Mouse (Mus musculus): ENCODE results near the gene 5730480H06Rik. TPM values are rescaled to one million over a fixed set of nuclear protein-coding genes. Genes with fewer than 3 reads are reported as not detected.

The 5730480H06Rik gene
- polyA plus RNA-seq (2015; fragmentation: Nextera tagmentation; extraction: Ambion mirVana): 19.2 and 21.2 TPM in 2 replicates

DNA sequence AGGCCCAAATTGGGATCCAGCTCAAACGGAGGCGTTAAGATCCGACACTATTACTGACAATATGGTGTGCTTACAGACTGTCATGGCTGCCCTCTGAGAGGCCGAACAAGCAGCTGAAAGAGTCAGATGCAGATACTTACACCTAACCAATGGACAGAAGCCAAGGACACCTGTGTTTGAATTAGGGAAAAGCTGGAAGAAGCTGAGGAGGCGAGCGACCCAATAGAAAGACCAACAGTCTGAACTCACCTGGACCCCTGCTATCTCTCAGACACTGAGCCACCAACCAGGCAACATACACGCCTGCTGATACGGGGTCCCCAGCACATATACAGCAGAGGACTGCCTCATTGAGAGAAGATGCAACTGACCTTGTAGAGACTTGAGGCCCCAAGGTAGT, at the start of gene 5730480H06Rik:
TSS of gene 5730480H06Rik (plus strand) at position 301 of the 400 bp plus-strand sequence.
- Histone ChIP-seq H3K4me1 (replicated peaks) (no peaks in the 10 kb centered on the region), H3K4me3 (no peak within 1 kb of the TSS), H3K36me3 (no peaks in the 10 kb centered on the region), H3K9me3 (no peaks in the 10 kb centered on the region), H3K9ac (no peak within 1 kb of the TSS), H3K4me2 (no peak within 1 kb of the TSS), H3K27me3 (no peaks in the 10 kb centered on the region), H3K27ac (no peak within 1 kb of the TSS)
- WGBS: 95% methylated on average over 8 of the region's 8 CpGs
- ATAC-seq (ENCODE audit: low FRiP score): no peak

GRCm38 (mm10) chr5:48301186-48301585, 26.6 kb upstream of the 5730480H06Rik start:
- H3K27me3 ChIP-seq: no peaks in the 10 kb centered on the region
- H3K27ac ChIP-seq: no peak overlapping the region
- WGBS: 94% methylated on average over 3 of the region's 3 CpGs
- no peak overlapping the region for H3K4me3 ChIP-seq
- H3K4me2 ChIP-seq: no peak overlapping the region
- ATAC-seq (ENCODE audit: low FRiP score): no peak
- H3K36me3 ChIP-seq: peaks cover 33% of the 10 kb centered on the region
- no peak overlapping the region for H3K9ac ChIP-seq
- no peaks in the 10 kb centered on the region for H3K9me3 ChIP-seq
- no peaks in the 10 kb centered on the region for H3K4me1 ChIP-seq (replicated peaks)

DNA sequence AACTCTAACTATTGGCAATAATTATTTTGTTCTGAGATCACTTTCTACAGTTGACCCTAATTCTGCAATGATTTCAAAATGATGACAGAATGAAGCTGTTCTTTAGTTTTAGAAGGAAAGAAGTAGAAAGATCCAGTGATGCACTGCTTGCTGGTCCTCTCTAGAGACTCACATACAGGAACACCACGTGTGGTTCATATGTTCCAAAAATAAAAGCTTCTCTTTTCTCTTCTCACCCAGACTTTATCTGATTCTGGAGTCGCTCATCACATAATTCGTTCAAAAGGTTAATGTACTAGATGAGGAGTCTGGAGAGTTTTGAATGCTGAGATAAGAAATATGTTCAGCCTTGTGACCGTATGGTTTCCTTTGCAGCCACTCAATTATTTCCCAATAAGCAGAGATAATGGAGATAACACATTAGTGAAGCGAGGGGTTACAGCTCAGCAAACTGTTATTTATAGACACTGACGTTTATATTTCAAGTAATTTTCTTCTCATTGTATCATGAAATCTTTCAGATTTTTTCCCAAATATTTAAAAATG, 12.6 kb upstream of the 5730480H06Rik start:
- Histone ChIP-seq H3K4me2 (no peak overlapping the region), H3K4me3 (no peak overlapping the region), H3K9me3 (no peaks in the 10 kb centered on the region), H3K27ac (no peak overlapping the region), H3K4me1 (replicated peaks) (no peaks in the 10 kb centered on the region), H3K27me3 (no peaks in the 10 kb centered on the region), H3K9ac (no peak overlapping the region), H3K36me3 (no peaks in the 10 kb centered on the region)
- no peak for ATAC-seq (ENCODE audit: low FRiP score)
- 82% methylated on average over 6 of the region's 6 CpGs for WGBS

GRCm38 (mm10) chr5:48320597-48320996, 7.2 kb upstream of the 5730480H06Rik start:
- Histone ChIP-seq H3K9me3 (no peaks in the 10 kb centered on the region), H3K36me3 (no peaks in the 10 kb centered on the region), H3K4me2 (no peak overlapping the region), H3K9ac (no peak overlapping the region), H3K4me3 (no peak overlapping the region), H3K27me3 (no peaks in the 10 kb centered on the region), H3K27ac (no peak overlapping the region), H3K4me1 (replicated peaks) (no peaks in the 10 kb centered on the region)
- 49% methylated on average over 4 of the region's 4 CpGs for WGBS
- ATAC-seq (ENCODE audit: low FRiP score): no peak

- Histone ChIP-seq H3K9me3 (no peaks in the 10 kb centered on the region), H3K4me1 (replicated peaks) (no peaks in the 10 kb centered on the region), H3K27me3 (no peaks in the 10 kb centered on the region), H3K9ac (no peak overlapping the region), H3K4me2 (no peak overlapping the region), H3K4me3 (no peak overlapping the region), H3K36me3 (no peaks in the 10 kb centered on the region), H3K27ac (no peak overlapping the region)
- ATAC-seq (ENCODE audit: low FRiP score): no peak
These were observed 1.5 kb upstream of the 5730480H06Rik start for GRCm38 (mm10) chr5:48326221-48326620.

DNA sequence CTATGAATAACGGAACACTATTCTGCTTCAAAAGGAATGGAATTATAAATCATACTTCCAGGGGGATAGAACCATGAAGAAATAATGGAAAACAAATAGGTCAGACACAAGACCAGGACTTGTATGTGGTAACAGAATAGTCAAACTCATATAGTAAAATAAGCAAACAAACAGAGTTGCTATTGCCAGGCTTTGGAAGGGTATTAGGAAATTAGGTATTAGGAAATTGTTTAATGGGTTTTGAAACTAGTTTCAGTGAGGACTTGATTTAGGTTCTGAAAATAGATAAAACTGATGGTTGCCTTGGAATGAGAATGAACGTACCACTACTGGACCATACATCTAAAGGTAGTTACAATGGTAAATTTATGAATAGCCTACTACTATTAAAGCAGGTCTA, 2.0 kb downstream of the 5730480H06Rik start:
- Histone ChIP-seq H3K27ac (no peak overlapping the region), H3K9me3 (no peaks in the 10 kb centered on the region), H3K36me3 (no peaks in the 10 kb centered on the region), H3K4me1 (replicated peaks) (peaks cover 9% of the 10 kb centered on the region), H3K9ac (no peak overlapping the region), H3K27me3 (0 out of 2 replicates have a peak, but pooled peaks cover 4% of the 10 kb centered on the region), H3K4me2 (no peak overlapping the region), H3K4me3 (no peak overlapping the region)
- no peak for ATAC-seq (ENCODE audit: low FRiP score)
- WGBS: 96% methylated on average over 2 of the region's 2 CpGs

DNA sequence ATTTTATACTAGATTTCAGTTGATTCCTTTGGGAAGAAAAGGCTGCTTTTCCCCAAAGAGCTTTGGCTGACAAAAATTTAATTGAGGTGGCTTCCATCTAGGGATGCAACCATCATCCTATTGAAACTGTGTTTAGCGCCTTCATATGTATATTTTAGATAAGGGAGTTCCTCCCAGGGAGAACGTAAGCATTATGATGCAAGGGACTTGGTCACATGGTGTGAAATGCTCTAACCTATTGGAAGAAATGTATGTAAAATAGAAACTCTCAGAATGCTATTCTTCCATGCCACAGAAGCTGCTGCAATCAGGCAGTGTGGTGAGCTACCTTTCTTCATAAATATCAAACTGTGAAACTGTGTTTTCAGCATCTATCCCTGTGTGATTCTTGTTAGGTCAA, 3.1 kb downstream of the 5730480H06Rik start:
- Histone ChIP-seq H3K27ac (no peak overlapping the region), H3K4me1 (replicated peaks) (peaks cover 9% of the 10 kb centered on the region), H3K4me3 (no peak overlapping the region), H3K4me2 (no peak overlapping the region), H3K36me3 (no peaks in the 10 kb centered on the region), H3K9me3 (no peaks in the 10 kb centered on the region), H3K9ac (no peak overlapping the region), H3K27me3 (0 out of 2 replicates have a peak, but pooled peaks cover 4% of the 10 kb centered on the region)
- ATAC-seq (ENCODE audit: low FRiP score): no peak
- WGBS: 92% methylated on average over 2 of the region's 2 CpGs

DNA sequence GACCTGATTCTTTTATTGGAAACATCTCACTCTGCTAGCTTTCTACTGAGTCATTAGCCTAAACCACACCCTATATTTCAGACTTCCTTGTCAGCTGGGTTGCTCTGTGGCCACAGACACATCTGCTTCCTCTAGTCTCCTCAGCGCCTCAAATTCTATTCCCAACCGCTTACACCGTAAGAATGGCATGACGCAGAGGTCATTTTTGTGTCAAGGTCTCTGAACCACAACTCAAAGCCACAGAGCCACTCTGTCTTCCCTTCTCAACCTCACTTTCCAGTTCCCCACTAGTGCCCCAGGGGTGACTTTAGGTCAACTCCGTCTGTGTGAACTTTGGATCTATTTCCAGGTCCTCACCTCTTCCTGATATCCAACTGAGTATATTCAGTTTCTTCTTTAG, 3.7 kb downstream of the 5730480H06Rik start:
- Histone ChIP-seq H3K9ac (no peak overlapping the region), H3K4me2 (no peak overlapping the region), H3K4me3 (no peak overlapping the region), H3K36me3 (no peaks in the 10 kb centered on the region), H3K9me3 (no peaks in the 10 kb centered on the region), H3K4me1 (replicated peaks) (peaks cover 9% of the 10 kb centered on the region), H3K27me3 (0 out of 2 replicates have a peak, but pooled peaks cover 4% of the 10 kb centered on the region), H3K27ac (no peak overlapping the region)
- 77% methylated on average over 5 of the region's 5 CpGs for WGBS
- no peak for ATAC-seq (ENCODE audit: low FRiP score)

DNA sequence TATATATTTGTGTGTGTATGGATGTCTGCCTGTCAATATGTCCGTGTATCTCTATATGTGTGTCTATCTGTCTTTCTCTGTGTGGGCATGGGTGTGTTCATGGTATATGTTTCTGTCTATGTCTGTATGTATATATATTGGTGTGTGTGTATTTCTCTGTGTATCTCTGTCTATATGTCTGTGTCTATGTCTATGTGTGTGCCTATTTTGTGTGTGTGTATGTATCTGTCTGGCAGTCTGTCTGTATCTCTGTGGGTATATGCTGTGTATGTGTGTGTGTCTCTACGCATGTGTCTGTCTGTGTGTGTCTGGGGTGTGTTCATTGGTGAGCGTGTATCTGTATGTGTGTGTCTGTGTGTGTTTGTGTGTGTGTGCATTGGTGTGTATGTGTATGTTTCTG, 5.7 kb downstream of the 5730480H06Rik start:
- H3K27me3 ChIP-seq: 0 out of 2 replicates have a peak, but pooled peaks cover 4% of the 10 kb centered on the region
- H3K4me3 ChIP-seq: no peak overlapping the region
- 84% methylated on average over 3 of the region's 3 CpGs for WGBS
- H3K4me2 ChIP-seq: no peak overlapping the region
- H3K9ac ChIP-seq: no peak overlapping the region
- ATAC-seq (ENCODE audit: low FRiP score): no peak
- H3K4me1 ChIP-seq (replicated peaks): peaks cover 9% of the 10 kb centered on the region
- no peak overlapping the region for H3K27ac ChIP-seq
- H3K36me3 ChIP-seq: no peaks in the 10 kb centered on the region
- H3K9me3 ChIP-seq: no peaks in the 10 kb centered on the region

DNA sequence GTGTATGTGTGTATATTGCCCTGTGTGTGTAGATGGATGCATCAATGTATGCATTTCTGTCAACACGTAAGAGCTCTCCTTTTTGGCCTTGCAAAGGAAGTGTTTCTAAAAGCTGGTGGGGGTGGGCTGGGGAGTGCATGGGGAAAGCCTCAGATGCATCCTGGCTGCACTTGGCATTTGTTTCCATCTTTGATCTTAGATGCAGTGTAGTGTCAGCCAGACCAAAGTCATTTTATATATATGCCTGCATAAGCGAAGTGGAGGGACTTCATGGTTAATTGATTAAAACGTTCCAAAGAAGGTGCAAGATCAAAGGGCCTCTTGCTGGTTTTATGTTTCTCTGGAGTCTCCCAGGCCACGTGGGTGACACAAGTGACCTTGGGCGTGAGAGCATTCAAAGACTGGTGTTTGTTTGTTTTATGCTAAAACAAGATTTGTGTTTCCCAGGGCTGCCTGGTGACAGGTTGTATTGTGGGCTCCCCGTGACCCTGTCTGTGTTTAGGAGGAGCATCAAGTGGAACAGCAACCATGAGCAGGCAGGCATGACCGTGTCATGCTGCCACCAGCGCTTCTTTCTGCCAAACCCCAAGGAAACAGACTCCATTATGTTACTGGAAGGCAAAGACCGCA, 6.2 kb downstream of the 5730480H06Rik start:
- no peak overlapping the region for H3K4me2 ChIP-seq
- 12% methylated on average over 9 of the region's 9 CpGs for WGBS
- peaks cover 9% of the 10 kb centered on the region for H3K4me1 ChIP-seq (replicated peaks)
- no peak for ATAC-seq (ENCODE audit: low FRiP score)
- no peaks in the 10 kb centered on the region for H3K36me3 ChIP-seq
- H3K9ac ChIP-seq: no peak overlapping the region
- H3K27ac ChIP-seq: no peak overlapping the region
- 0 out of 2 replicates have a peak, but pooled peaks cover 4% of the 10 kb centered on the region for H3K27me3 ChIP-seq
- no peak overlapping the region for H3K4me3 ChIP-seq
- no peaks in the 10 kb centered on the region for H3K9me3 ChIP-seq

DNA sequence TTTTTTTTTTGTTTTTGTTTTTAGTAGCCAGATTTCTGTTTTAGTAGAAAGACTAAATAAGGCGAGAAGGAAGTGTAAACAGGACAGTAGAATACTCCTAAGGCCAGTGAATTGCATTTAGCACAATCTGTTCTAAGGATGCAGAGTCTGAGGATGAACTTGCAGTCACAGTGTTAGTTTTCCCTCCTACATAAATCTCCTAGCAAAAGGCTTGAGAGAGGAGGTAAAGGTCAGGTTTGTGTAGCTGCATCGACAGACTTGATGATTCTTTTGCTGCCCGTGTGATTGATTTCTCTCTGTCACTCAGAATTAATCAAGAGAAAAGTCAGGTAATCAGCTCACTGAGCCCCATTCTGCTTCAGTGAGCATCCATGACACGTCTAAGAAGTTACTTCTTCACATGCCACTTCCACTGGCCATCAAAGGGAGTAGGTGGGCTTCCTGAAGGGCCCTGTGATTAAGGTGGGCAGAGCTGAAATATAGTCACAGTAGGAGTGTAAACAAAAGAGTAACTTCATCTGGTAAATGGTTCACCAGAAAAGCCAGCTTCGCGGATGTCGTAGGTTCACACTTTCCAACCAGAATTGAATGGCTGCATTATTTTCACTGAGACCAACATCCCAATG, 13.2 kb downstream of the 5730480H06Rik start:
- H3K4me3 ChIP-seq: no peak overlapping the region
- no peaks in the 10 kb centered on the region for H3K9me3 ChIP-seq
- H3K9ac ChIP-seq: no peak overlapping the region
- H3K4me1 ChIP-seq (replicated peaks): no peaks in the 10 kb centered on the region
- no peaks in the 10 kb centered on the region for H3K27me3 ChIP-seq
- 53% methylated on average over 7 of the region's 7 CpGs for WGBS
- no peak for ATAC-seq (ENCODE audit: low FRiP score)
- no peak overlapping the region for H3K4me2 ChIP-seq
- H3K27ac ChIP-seq: no peak overlapping the region
- H3K36me3 ChIP-seq: no peaks in the 10 kb centered on the region

GRCm38 (mm10) chr5:48345095-48345982, 17.6 kb downstream of the 5730480H06Rik start:
- Histone ChIP-seq H3K27ac (no peak overlapping the region), H3K4me3 (no peak overlapping the region), H3K9me3 (no peaks in the 10 kb centered on the region), H3K27me3 (no peaks in the 10 kb centered on the region), H3K36me3 (no peaks in the 10 kb centered on the region), H3K4me2 (no peak overlapping the region), H3K4me1 (replicated peaks) (no peaks in the 10 kb centered on the region), H3K9ac (no peak overlapping the region)
- peak; percentile 86 for ATAC-seq (ENCODE audit: low FRiP score)
- 58% methylated on average over 5 of the region's 5 CpGs for WGBS

All from hindbrain, embryonic 13.5 days (tissue).